Comparison of ENCODE assay signal across 10 mouse cellular contexts in genomic region chr5:31252795-31253545, GRCm38 (mm10). TPM values are rescaled to one million over a fixed set of nuclear protein-coding genes. Genes with fewer than 3 reads are reported as not detected.
DNase-seq lines count a peak whose midpoint lies in the region; ATAC-seq lines count a peak whose summit lies in the region.
"Had no signal": no experiment of that assay in that cellular context is flagged by ENCODE, and none has a peak within 500 bp of the region (broad histone marks: within the 10 kb centered on the region; RNA-seq: fewer than 3 reads in every experiment).

No protein-coding gene starts in this region.

- peak overlapping the region; percentile 39 for H3K4me3 ChIP-seq in lung, embryonic 15.5 days
- no peak overlapping the region for H3K4me3 ChIP-seq in embryonic facial prominence, embryonic 15.5 days (replicated peaks)
- peak overlapping the region; percentile 35 for H3K4me3 ChIP-seq in stomach, embryonic 14.5 days (ENCODE audit: low read depth, low read length)
- H3K4me3 ChIP-seq: layer of hippocampus, adult 2 months had no signal

- H3K27ac ChIP-seq in lung, embryonic 15.5 days = no peak overlapping the region
- H3K27ac ChIP-seq in embryonic facial prominence, embryonic 15.5 days (replicated peaks) = peak overlapping the region; percentile 71
- peak overlapping the region; percentile 11; the same call in 1 of the 2 replicates for H3K27ac ChIP-seq in stomach, embryonic 14.5 days (ENCODE audit: low read length)

- ATAC-seq in lung, embryonic 15.5 days (ENCODE audit: borderline replicate concordance, extremely low read depth, low FRiP score, low TSS enrichment) = no peak
- ATAC-seq in embryonic facial prominence, embryonic 15.5 days (ENCODE audit: insufficient number of reproducible peaks, low FRiP score, low TSS enrichment, low read depth) = peak; percentile 27; the same call in 1 of the 2 replicates
- ATAC-seq in stomach, embryonic 14.5 days (ENCODE audit: insufficient number of reproducible peaks, insufficient read depth, low FRiP score, low read depth) = no peak
- ATAC-seq: Patski had no signal

- peak overlapping the region; percentile 49 for H3K4me2 ChIP-seq in lung, embryonic 15.5 days
- H3K4me2 ChIP-seq in embryonic facial prominence, embryonic 15.5 days (replicated peaks) = no peak overlapping the region
- peak overlapping the region; percentile 44 for H3K4me2 ChIP-seq in stomach, embryonic 14.5 days (replicated peaks; ENCODE audit: low read depth, low read length)

- no peaks in the 10 kb centered on the region for H3K9me3 ChIP-seq in lung, embryonic 15.5 days
- no peaks in the 10 kb centered on the region for H3K9me3 ChIP-seq in embryonic facial prominence, embryonic 15.5 days (replicated peaks)
- H3K9me3 ChIP-seq in stomach, embryonic 14.5 days (ENCODE audit: control insufficient read depth, low read depth, low read length) = no peaks in the 10 kb centered on the region

- H3K36me3 ChIP-seq in lung, embryonic 15.5 days = peaks cover 66% of the 10 kb centered on the region
- H3K36me3 ChIP-seq in embryonic facial prominence, embryonic 15.5 days = peaks cover 82% of the 10 kb centered on the region
- peaks cover 50% of the 10 kb centered on the region for H3K36me3 ChIP-seq in stomach, embryonic 14.5 days (ENCODE audit: control insufficient read depth, insufficient read depth, low read length)

- WGBS in lung, embryonic 15.5 days = 63% methylated on average over 16 of the region's 16 CpGs
- 38% methylated on average over 16 of the region's 16 CpGs for WGBS in embryonic facial prominence, embryonic 15.5 days
- 71% methylated on average over 16 of the region's 16 CpGs for WGBS in stomach, embryonic 14.5 days

- peak; percentile 90 for DNase-seq in heart, adult 11 months
- DNase-seq in heart, adult 9 months (ENCODE audit: low spot score in 2 of 2) = no peak
- no peak for DNase-seq in lung, adult 18-20 months
- no peak for DNase-seq in spleen, adult 12 weeks (ENCODE audit: low spot score)
- DNase-seq in kidney, adult 8-10 months = no peak

- no peaks in the 10 kb centered on the region for H3K27me3 ChIP-seq in lung, embryonic 15.5 days
- H3K27me3 ChIP-seq in embryonic facial prominence, embryonic 15.5 days = no peaks in the 10 kb centered on the region
- no peaks in the 10 kb centered on the region for H3K27me3 ChIP-seq in stomach, embryonic 14.5 days (ENCODE audit: control insufficient read depth, insufficient read depth, low read length)
- H3K27me3 ChIP-seq: Patski had no signal

- peaks cover 11% of the 10 kb centered on the region; the same call in 1 of the 2 replicates for H3K4me1 ChIP-seq in lung, embryonic 15.5 days
- peaks cover 42% of the 10 kb centered on the region for H3K4me1 ChIP-seq in embryonic facial prominence, embryonic 15.5 days
- peaks cover 9% of the 10 kb centered on the region; the same call in 1 of the 2 replicates for H3K4me1 ChIP-seq in stomach, embryonic 14.5 days (ENCODE audit: control insufficient read depth, insufficient read depth, low read length)

- H3K9ac ChIP-seq in lung, embryonic 15.5 days = 0 out of 2 replicates have a peak overlapping the region, but pooled peaks have one; percentile 47
- no peak overlapping the region for H3K9ac ChIP-seq in embryonic facial prominence, embryonic 15.5 days
- no peak overlapping the region; the same call in 1 of the 2 replicates for H3K9ac ChIP-seq in stomach, embryonic 14.5 days (replicated peaks; ENCODE audit: low read depth, low read length)

RNA-seq across cellular contexts. Expression of gene Krtcap3, which starts 1.5 kb away (rescaled TPM):
- polyA plus RNA-seq in lung, embryonic 15.5 days (2015; fragmentation: Nextera tagmentation; extraction: Ambion mirVana) = 36.4 and 37.9 TPM in 2 replicates
- polyA plus RNA-seq in embryonic facial prominence, embryonic 15.5 days (2015; fragmentation: Nextera tagmentation; extraction: Ambion mirVana) = 21.8 and 23.5 TPM in 2 replicates
- 63.6 and 68.9 TPM in 2 replicates for polyA plus RNA-seq in stomach, embryonic 14.5 days (2014; fragmentation: Nextera tagmentation; extraction: Ambion mirVana)

RNA-seq across cellular contexts. Expression of gene Gm9970, which starts 11.9 kb away (rescaled TPM):
- 0.40 and 0.64 TPM in 2 replicates for polyA plus RNA-seq in lung, embryonic 15.5 days (2015; fragmentation: Nextera tagmentation; extraction: Ambion mirVana)
- polyA plus RNA-seq in embryonic facial prominence, embryonic 15.5 days (2015; fragmentation: Nextera tagmentation; extraction: Ambion mirVana) = 0.99 TPM in 1 of 2 replicates, not detected in the other
- 0.51 and 1.0 TPM in 2 replicates for polyA plus RNA-seq in stomach, embryonic 14.5 days (2014; fragmentation: Nextera tagmentation; extraction: Ambion mirVana)

RNA-seq across cellular contexts. Expression of gene Nrbp1, which starts 12.3 kb away (rescaled TPM):
- polyA plus RNA-seq in lung, embryonic 15.5 days (2015; fragmentation: Nextera tagmentation; extraction: Ambion mirVana) = 155 and 167 TPM in 2 replicates
- polyA plus RNA-seq in embryonic facial prominence, embryonic 15.5 days (2015; fragmentation: Nextera tagmentation; extraction: Ambion mirVana) = 175 and 178 TPM in 2 replicates
- polyA plus RNA-seq in stomach, embryonic 14.5 days (2014; fragmentation: Nextera tagmentation; extraction: Ambion mirVana) = 168 and 169 TPM in 2 replicates

RNA-seq across cellular contexts. Expression of gene Ppm1g, which starts 32.5 kb away (rescaled TPM):
- 141 and 144 TPM in 2 replicates for polyA plus RNA-seq in lung, embryonic 15.5 days (2015; fragmentation: Nextera tagmentation; extraction: Ambion mirVana)
- polyA plus RNA-seq in embryonic facial prominence, embryonic 15.5 days (2015; fragmentation: Nextera tagmentation; extraction: Ambion mirVana) = 113 and 115 TPM in 2 replicates
- 108 and 112 TPM in 2 replicates for polyA plus RNA-seq in stomach, embryonic 14.5 days (2014; fragmentation: Nextera tagmentation; extraction: Ambion mirVana)

RNA-seq across cellular contexts. Expression of gene Ift172, which starts 37.9 kb away (rescaled TPM):
- 33.8 and 37.2 TPM in 2 replicates for polyA plus RNA-seq in lung, embryonic 15.5 days (2015; fragmentation: Nextera tagmentation; extraction: Ambion mirVana)
- polyA plus RNA-seq in embryonic facial prominence, embryonic 15.5 days (2015; fragmentation: Nextera tagmentation; extraction: Ambion mirVana) = 39.4 and 39.5 TPM in 2 replicates
- 35.5 and 41.4 TPM in 2 replicates for polyA plus RNA-seq in stomach, embryonic 14.5 days (2014; fragmentation: Nextera tagmentation; extraction: Ambion mirVana)
